Mouse (Mus musculus): ENCODE measurements around the gene Pitpnc1. TPM values are rescaled to one million over a fixed set of nuclear protein-coding genes. Genes with fewer than 3 reads are reported as not detected.
"Not testable (repeated sequence)": the region's sequence is repeated elsewhere in the genome, so short reads cannot be mapped to it uniquely, and the experiment has no call there.

The Pitpnc1 gene
- 35.6 and 36.1 TPM in 2 replicates for polyA plus RNA-seq (2015; fragmentation: Nextera tagmentation; extraction: Ambion mirVana)

- no peaks in the 10 kb centered on the region for H3K27me3 ChIP-seq
- H3K4me3 ChIP-seq = peak within 1 kb of the TSS; percentile 88
- under 1% methylated on average over 37 of the region's 37 CpGs for WGBS
- H3K4me2 ChIP-seq = peak within 1 kb of the TSS; percentile 74
- H3K9me3 ChIP-seq (replicated peaks) = no peaks in the 10 kb centered on the region
- H3K9ac ChIP-seq = peak within 1 kb of the TSS; percentile 92
- H3K36me3 ChIP-seq (ENCODE audit: poor library complexity, severe bottlenecking) = no peaks in the 10 kb centered on the region
- peak within 1 kb of the TSS; percentile 91 for H3K27ac ChIP-seq
- peaks cover 35% of the 10 kb centered on the region for H3K4me1 ChIP-seq
- ATAC-seq = peak; percentile 90
Observed at GRCm38 (mm10) chr11:107470521-107471041, at the start of gene Pitpnc1. Gene Pitpnc1, minus strand, starts transcription at chr11:107470699.

GRCm38 (mm10) chr11:107518645-107519429, 48.3 kb upstream of the Pitpnc1 start:
- H3K4me1 ChIP-seq = no peaks in the 10 kb centered on the region
- H3K4me2 ChIP-seq = no peak overlapping the region
- no peaks in the 10 kb centered on the region for H3K27me3 ChIP-seq
- WGBS = 86% methylated on average over 5 of the region's 5 CpGs
- no peak overlapping the region for H3K9ac ChIP-seq
- no peak overlapping the region for H3K4me3 ChIP-seq
- no peaks in the 10 kb centered on the region for H3K36me3 ChIP-seq (ENCODE audit: poor library complexity, severe bottlenecking)
- H3K27ac ChIP-seq = no peak overlapping the region
- no peaks in the 10 kb centered on the region for H3K9me3 ChIP-seq (replicated peaks)
- no peak for ATAC-seq

GRCm38 (mm10) chr11:107516387-107516786, 45.9 kb upstream of the Pitpnc1 start:
- ATAC-seq = no peak
- H3K27me3 ChIP-seq = no peaks in the 10 kb centered on the region
- H3K4me2 ChIP-seq = no peak overlapping the region
- 88% methylated on average over 2 of the region's 2 CpGs for WGBS
- no peak overlapping the region for H3K27ac ChIP-seq
- H3K4me1 ChIP-seq = no peaks in the 10 kb centered on the region
- H3K9me3 ChIP-seq (replicated peaks) = no peaks in the 10 kb centered on the region
- H3K9ac ChIP-seq = no peak overlapping the region
- no peak overlapping the region for H3K4me3 ChIP-seq
- H3K36me3 ChIP-seq (ENCODE audit: poor library complexity, severe bottlenecking) = no peaks in the 10 kb centered on the region

- Histone ChIP-seq H3K9ac (no peak overlapping the region), H3K4me1 (peaks cover 16% of the 10 kb centered on the region), H3K27ac (no peak overlapping the region), H3K4me2 (no peak overlapping the region), H3K9me3 (replicated peaks) (no peaks in the 10 kb centered on the region), H3K27me3 (peaks cover 7% of the 10 kb centered on the region; the same call in 1 of the 2 replicates), H3K36me3 (ENCODE audit: poor library complexity, severe bottlenecking) (no peaks in the 10 kb centered on the region), H3K4me3 (no peak overlapping the region)
- WGBS = 71% methylated on average over 10 of the region's 10 CpGs
- ATAC-seq = no peak
Observed at GRCm38 (mm10) chr11:107513047-107513446, 42.5 kb upstream of the Pitpnc1 start.

- H3K4me3 ChIP-seq; H3K27ac ChIP-seq; H3K27me3 ChIP-seq; H3K36me3 ChIP-seq (ENCODE audit: poor library complexity, severe bottlenecking); H3K9ac ChIP-seq; ATAC-seq; H3K4me2 ChIP-seq; H3K9me3 ChIP-seq (replicated peaks): not testable (repeated sequence)
- 47% methylated on average over 5 of the region's 5 CpGs for WGBS
- H3K4me1 ChIP-seq = peaks cover 16% of the 10 kb centered on the region
Observed at GRCm38 (mm10) chr11:107511954-107512353, 41.5 kb upstream of the Pitpnc1 start.

GRCm38 (mm10) chr11:107510362-107511269, 40.1 kb upstream of the Pitpnc1 start:
- Histone ChIP-seq H3K27me3 (peaks cover 7% of the 10 kb centered on the region; the same call in 1 of the 2 replicates), H3K36me3 (ENCODE audit: poor library complexity, severe bottlenecking) (no peaks in the 10 kb centered on the region), H3K4me1 (peaks cover 16% of the 10 kb centered on the region), H3K9ac (no peak overlapping the region), H3K27ac (no peak overlapping the region), H3K4me2 (peak overlapping the region; percentile 32), H3K4me3 (no peak overlapping the region), H3K9me3 (replicated peaks) (no peaks in the 10 kb centered on the region)
- WGBS = 7% methylated on average over 18 of the region's 18 CpGs
- peak; percentile 24; the same call in 1 of the 2 replicates for ATAC-seq

- Histone ChIP-seq H3K27me3 (peaks cover 7% of the 10 kb centered on the region; the same call in 1 of the 2 replicates), H3K4me1 (peaks cover 16% of the 10 kb centered on the region), H3K27ac (no peak overlapping the region), H3K9ac (no peak overlapping the region), H3K36me3 (ENCODE audit: poor library complexity, severe bottlenecking) (no peaks in the 10 kb centered on the region), H3K9me3 (replicated peaks) (no peaks in the 10 kb centered on the region), H3K4me3 (no peak overlapping the region), H3K4me2 (peak overlapping the region; percentile 32)
- ATAC-seq = 0 out of 2 replicates have a peak, but pooled peaks have one; percentile 33
- 13% methylated on average over 11 of the region's 11 CpGs for WGBS
Observed at GRCm38 (mm10) chr11:107509631-107510338, 39.3 kb upstream of the Pitpnc1 start.

GRCm38 (mm10) chr11:107506260-107506659, 35.8 kb upstream of the Pitpnc1 start:
- H3K27ac ChIP-seq = no peak overlapping the region
- peaks cover 16% of the 10 kb centered on the region for H3K4me1 ChIP-seq
- peaks cover 11% of the 10 kb centered on the region; the same call in 1 of the 2 replicates for H3K36me3 ChIP-seq (ENCODE audit: poor library complexity, severe bottlenecking)
- no peak overlapping the region for H3K4me3 ChIP-seq
- H3K9me3 ChIP-seq (replicated peaks) = no peaks in the 10 kb centered on the region
- no peak overlapping the region for H3K9ac ChIP-seq
- ATAC-seq = no peak
- WGBS = 70% methylated on average over 1 of the region's 1 CpGs
- H3K27me3 ChIP-seq = peaks cover 6% of the 10 kb centered on the region; the same call in 1 of the 2 replicates
- H3K4me2 ChIP-seq = no peak overlapping the region

- H3K27ac ChIP-seq; H3K4me1 ChIP-seq; H3K4me3 ChIP-seq; H3K4me2 ChIP-seq; H3K9ac ChIP-seq; ATAC-seq; H3K9me3 ChIP-seq (replicated peaks); H3K27me3 ChIP-seq: not testable (repeated sequence)
- H3K36me3 ChIP-seq (ENCODE audit: poor library complexity, severe bottlenecking) = peaks cover 25% of the 10 kb centered on the region
- 96% methylated on average over 3 of the region's 4 CpGs for WGBS
Observed at GRCm38 (mm10) chr11:107504364-107504763, 33.9 kb upstream of the Pitpnc1 start.

GRCm38 (mm10) chr11:107502801-107503200, 32.3 kb upstream of the Pitpnc1 start:
- Histone ChIP-seq H3K9ac (no peak overlapping the region), H3K36me3 (ENCODE audit: poor library complexity, severe bottlenecking) (peaks cover 38% of the 10 kb centered on the region), H3K4me1 (no peaks in the 10 kb centered on the region), H3K9me3 (replicated peaks) (no peaks in the 10 kb centered on the region), H3K27ac (no peak overlapping the region), H3K4me3 (no peak overlapping the region), H3K4me2 (no peak overlapping the region), H3K27me3 (no peaks in the 10 kb centered on the region)
- WGBS = 88% methylated on average over 8 of the region's 8 CpGs
- no peak for ATAC-seq

- no peak for ATAC-seq
- 96% methylated on average over 3 of the region's 3 CpGs for WGBS
- no peak overlapping the region for H3K4me2 ChIP-seq
- no peak overlapping the region for H3K27ac ChIP-seq
- H3K4me1 ChIP-seq = peaks cover 19% of the 10 kb centered on the region
- no peaks in the 10 kb centered on the region for H3K27me3 ChIP-seq
- no peak overlapping the region for H3K9ac ChIP-seq
- H3K36me3 ChIP-seq (ENCODE audit: poor library complexity, severe bottlenecking) = peaks cover 46% of the 10 kb centered on the region
- H3K4me3 ChIP-seq = no peak overlapping the region
- H3K9me3 ChIP-seq (replicated peaks) = no peaks in the 10 kb centered on the region
Observed at GRCm38 (mm10) chr11:107484341-107484740, 13.8 kb upstream of the Pitpnc1 start.
